Mouse (Mus musculus) megakaryocyte, embryonic 14.5 days (primary cell): ENCODE results near the gene Akap8. TPM values are rescaled to one million over a fixed set of nuclear protein-coding genes. Genes with fewer than 3 reads are reported as not detected.

ENCODE experiments used
- H3K27me3 ChIP-seq: replicated peaks from 2 replicates; pipeline ENCODE3; 2012; ENCODE audit warnings: inconsistent platforms
- H3K36me3 ChIP-seq: replicated peaks from 2 replicates; pipeline ENCODE3; 2012; ENCODE audit warnings: low read length, inconsistent platforms, mixed read lengths
- H3K4me1 ChIP-seq: 2 replicates; pipeline ENCODE4 v1.6.1; 2012; ENCODE audit warnings: inconsistent platforms
- H3K4me3 ChIP-seq: replicated peaks from 2 replicates; pipeline ENCODE3; 2012; ENCODE audit warnings: moderate library complexity, mild to moderate bottlenecking, inconsistent platforms
- H3K9me3 ChIP-seq: 2 replicates; pipeline ENCODE4 v1.6.1; 2012; ENCODE audit warnings: inconsistent platforms
- FLI1 ChIP-seq: IDR thresholded peaks from 2 replicates; pipeline ENCODE4 v1.6.1; 2012; ENCODE audit warnings: low read length, inconsistent platforms, mixed read lengths
- GATA1 ChIP-seq: IDR thresholded peaks from 3 replicates; pipeline ENCODE4 v1.6.1; 2012; ENCODE audit warnings: mixed read lengths, low read length, inconsistent platforms, borderline replicate concordance
- polyA plus RNA-seq: library from polyadenylated mRNA; stranded (reverse); fragments of >175 nt; gene quantifications from 2 replicates; pipeline ENCODE4 v1.2.3, GENCODE M21; 2012; ENCODE audit warnings: low replicate concordance; ENCODE audit not compliant: insufficient read depth

Akap8 gene
- polyA plus RNA-seq, 1 experiment = 67.7 TPM

- H3K4me1 ChIP-seq = peaks cover 86% of the 10 kb centered on the region
- TF ChIP-seq FLI1 (no peak), GATA1 (no peak)
- peaks cover 34% of the 10 kb centered on the region for H3K36me3 ChIP-seq
- no peaks in the 10 kb centered on the region for H3K9me3 ChIP-seq
- no peaks in the 10 kb centered on the region for H3K27me3 ChIP-seq
- no peak overlapping the region for H3K4me3 ChIP-seq
Observed at GRCm38 (mm10) chr17:32275568-32275967, 45.5 kb downstream of the Akap8 start.

GRCm38 (mm10) chr17:32269151-32269550 lies 51.9 kb downstream of the Akap8 start:
- no peak overlapping the region for H3K4me3 ChIP-seq
- no peak for TF ChIP-seq GATA1
- TF ChIP-seq FLI1 = no peak
- H3K27me3 ChIP-seq = no peaks in the 10 kb centered on the region
- peaks cover 30% of the 10 kb centered on the region for H3K36me3 ChIP-seq
- no peaks in the 10 kb centered on the region for H3K9me3 ChIP-seq
- H3K4me1 ChIP-seq = peaks cover 91% of the 10 kb centered on the region

GRCm38 (mm10) chr17:32268540-32268960 lies 52.5 kb downstream of the Akap8 start:
- Histone ChIP-seq H3K4me3 (no peak overlapping the region), H3K4me1 (peaks cover 91% of the 10 kb centered on the region), H3K9me3 (no peaks in the 10 kb centered on the region), H3K36me3 (peaks cover 30% of the 10 kb centered on the region), H3K27me3 (no peaks in the 10 kb centered on the region)
- no peak for TF ChIP-seq FLI1
- no peak for TF ChIP-seq GATA1

GRCm38 (mm10) chr17:32268096-32268495 lies 52.9 kb downstream of the Akap8 start:
- TF ChIP-seq FLI1 (no peak), GATA1 (no peak)
- peaks cover 29% of the 10 kb centered on the region for H3K36me3 ChIP-seq
- H3K9me3 ChIP-seq = no peaks in the 10 kb centered on the region
- H3K4me3 ChIP-seq = no peak overlapping the region
- peaks cover 89% of the 10 kb centered on the region for H3K4me1 ChIP-seq
- no peaks in the 10 kb centered on the region for H3K27me3 ChIP-seq

GRCm38 (mm10) chr17:32267617-32268016 lies 53.4 kb downstream of the Akap8 start:
- H3K9me3 ChIP-seq = no peaks in the 10 kb centered on the region
- TF ChIP-seq FLI1 = no peak
- TF ChIP-seq GATA1 = no peak
- no peaks in the 10 kb centered on the region for H3K27me3 ChIP-seq
- H3K4me3 ChIP-seq = no peak overlapping the region
- H3K4me1 ChIP-seq = peaks cover 89% of the 10 kb centered on the region
- H3K36me3 ChIP-seq = peaks cover 26% of the 10 kb centered on the region

GRCm38 (mm10) chr17:32263672-32264071 lies 57.4 kb downstream of the Akap8 start:
- H3K36me3 ChIP-seq = peaks cover 13% of the 10 kb centered on the region
- no peak for TF ChIP-seq GATA1
- TF ChIP-seq FLI1 = no peak
- H3K4me1 ChIP-seq = peaks cover 83% of the 10 kb centered on the region
- no peak overlapping the region for H3K4me3 ChIP-seq
- H3K9me3 ChIP-seq = no peaks in the 10 kb centered on the region
- H3K27me3 ChIP-seq = no peaks in the 10 kb centered on the region

GRCm38 (mm10) chr17:32262831-32263559 lies 58.0 kb downstream of the Akap8 start:
- H3K4me3 ChIP-seq = no peak overlapping the region
- H3K27me3 ChIP-seq = no peaks in the 10 kb centered on the region
- H3K36me3 ChIP-seq = peaks cover 16% of the 10 kb centered on the region
- H3K9me3 ChIP-seq = no peaks in the 10 kb centered on the region
- peaks cover 83% of the 10 kb centered on the region for H3K4me1 ChIP-seq
- no peak for TF ChIP-seq GATA1
- no peak for TF ChIP-seq FLI1

GRCm38 (mm10) chr17:32258869-32259268 lies 62.2 kb downstream of the Akap8 start:
- peaks cover 10% of the 10 kb centered on the region for H3K36me3 ChIP-seq

GRCm38 (mm10) chr17:32257944-32258343 lies 63.1 kb downstream of the Akap8 start:
- Histone ChIP-seq H3K27me3 (no peaks in the 10 kb centered on the region), H3K9me3 (no peaks in the 10 kb centered on the region), H3K36me3 (peaks cover 14% of the 10 kb centered on the region), H3K4me3 (peak overlapping the region; percentile 85), H3K4me1 (peaks cover 91% of the 10 kb centered on the region)
- TF ChIP-seq FLI1 (no peak), GATA1 (no peak)

More at GRCm38 (mm10) chr17:32258869-32259268, 62.2 kb downstream of the Akap8 start:
- H3K4me3 ChIP-seq = no peak overlapping the region
- peaks cover 89% of the 10 kb centered on the region for H3K4me1 ChIP-seq
- no peaks in the 10 kb centered on the region for H3K27me3 ChIP-seq
- TF ChIP-seq GATA1 = no peak
- no peak for TF ChIP-seq FLI1
- no peaks in the 10 kb centered on the region for H3K9me3 ChIP-seq

GRCm38 (mm10) chr17:32257452-32257851 lies 63.6 kb downstream of the Akap8 start:
- Histone ChIP-seq H3K9me3 (no peaks in the 10 kb centered on the region), H3K4me1 (peaks cover 91% of the 10 kb centered on the region), H3K4me3 (peak overlapping the region; percentile 78), H3K27me3 (no peaks in the 10 kb centered on the region), H3K36me3 (peaks cover 13% of the 10 kb centered on the region)
- no peak for TF ChIP-seq FLI1
- TF ChIP-seq GATA1 = no peak
